Mouse (Mus musculus) MEL (cell line): ENCODE data around the gene Avpr2. TPM values are rescaled to one million over a fixed set of nuclear protein-coding genes. Genes with fewer than 3 reads are reported as not detected.
A peak's percentile ranks its signal among the peaks of the same experiment; 100 is the strongest.

Experiments used
- DNase-seq: peaks from one replicate; pipeline ENCODE4 v3.0.0; 2011; ENCODE audit warnings: low read depth, low spot score
- H3K27ac ChIP-seq: 2 replicates; pipeline ENCODE4 v1.5.1; 2012; ENCODE audit warnings: low read depth, mild to moderate bottlenecking, control low read depth, low read length, moderate library complexity; ENCODE audit not compliant: control insufficient read depth
- H3K27me3 ChIP-seq, 2 experiments: fragments of 150-350 bp in 1 of 2; sonication (generic) in 1 of 2; 2 replicates each; pipeline ENCODE4 v1.6.1; 2012; ENCODE audit warnings: low read length in 2 of 2, mild to moderate bottlenecking in 2 of 2, improper control_type of control experiment in 1 of 2, moderate library complexity in 1 of 2; ENCODE audit not compliant: insufficient read depth in 2 of 2, control insufficient read depth in 1 of 2
- H3K36me3 ChIP-seq, 2 experiments: 2 replicates each; pipeline ENCODE4 v1.6.1; 2012 to 2014; ENCODE audit warnings: low read length in 2 of 2, improper control_type of control experiment in 1 of 2, inconsistent platforms in 1 of 2, mild to moderate bottlenecking in 1 of 2; ENCODE audit not compliant: insufficient read depth in 2 of 2, control insufficient read depth in 1 of 2
- H3K4me1 ChIP-seq, 2 experiments: fragments of 150-350 bp in 1 of 2; sonication (generic) in 1 of 2; 2 replicates each; pipeline ENCODE4 v1.6.1; 2012; ENCODE audit warnings: low read length in 2 of 2, improper control_type of control experiment in 1 of 2, mild to moderate bottlenecking in 1 of 2; ENCODE audit not compliant: insufficient read depth in 2 of 2, control insufficient read depth in 1 of 2
- H3K4me3 ChIP-seq, 2 experiments: fragments of 150-350 bp in 1 of 2; sonication (generic) in 1 of 2; 2 replicates each; pipeline ENCODE4 v1.5.1; 2012; ENCODE audit warnings: low read depth in 2 of 2, low read length in 2 of 2, mild to moderate bottlenecking in 2 of 2, moderate library complexity in 2 of 2, control low read depth in 1 of 2, improper control_type of control experiment in 1 of 2; ENCODE audit not compliant: control insufficient read depth in 1 of 2, insufficient read depth in 1 of 2
- H3K79me2 ChIP-seq: 2 replicates; pipeline ENCODE4 v1.6.1; 2012; ENCODE audit warnings: mild to moderate bottlenecking, low read length, moderate library complexity; ENCODE audit not compliant: control insufficient read depth, poor library complexity, insufficient read depth
- H3K9ac ChIP-seq: 2 replicates; pipeline ENCODE4 v1.6.1; 2012; ENCODE audit warnings: low read depth, mild to moderate bottlenecking, control low read depth, low read length, moderate library complexity; ENCODE audit not compliant: control insufficient read depth, poor library complexity, severe bottlenecking
- H3K9me3 ChIP-seq: fragments of 150-350 bp; sonication (generic); replicated peaks from 2 replicates; pipeline ENCODE4 v1.6.1; 2012; ENCODE audit warnings: mild to moderate bottlenecking, low read length, improper control_type of control experiment, moderate library complexity; ENCODE audit not compliant: insufficient read depth
- BHLHE40 ChIP-seq: IDR thresholded peaks from 2 replicates; pipeline ENCODE4 v1.6.1; 2012; ENCODE audit warnings: low read depth, mild to moderate bottlenecking, inconsistent platforms, low read length, improper control_type of control experiment, borderline replicate concordance
- CTCF ChIP-seq, 3 experiments: IDR thresholded peaks in 2 of 3; conservative IDR thresholded peaks in 1 of 3; 2 replicates each; pipeline ENCODE4 v1.5.1; 2011 to 2012; ENCODE audit warnings: low read length in 3 of 3, low read depth in 2 of 3, mild to moderate bottlenecking in 2 of 3, improper control_type of control experiment in 1 of 3, inconsistent platforms in 1 of 3, mixed read lengths in 1 of 3, moderate library complexity in 1 of 3; ENCODE audit not compliant: control insufficient read depth in 1 of 3, insufficient read depth in 1 of 3, poor library complexity in 1 of 3, severe bottlenecking in 1 of 3
- E2F4 ChIP-seq: IDR thresholded peaks from 2 replicates; pipeline ENCODE4 v1.6.1; 2011; ENCODE audit warnings: low read depth, low read length, improper control_type of control experiment, borderline replicate concordance
- ELF1 ChIP-seq: IDR thresholded peaks from 2 replicates; pipeline ENCODE4 v1.6.1; 2014; ENCODE audit warnings: low read depth, mild to moderate bottlenecking, inconsistent platforms, low read length, improper control_type of control experiment, moderate library complexity
- EP300 ChIP-seq, 2 experiments: IDR thresholded peaks; 2 replicates each; pipeline ENCODE4 v1.6.1; 2011; ENCODE audit warnings: improper control_type of control experiment in 2 of 2, low read length in 2 of 2, low read depth in 1 of 2, mild to moderate bottlenecking in 1 of 2
- ETS1 ChIP-seq: IDR thresholded peaks from 2 replicates; pipeline ENCODE4 v1.6.1; 2012; ENCODE audit warnings: low read depth, mild to moderate bottlenecking, inconsistent platforms, low read length, improper control_type of control experiment, moderate library complexity
- GATA1 ChIP-seq: IDR thresholded peaks from 2 replicates; pipeline ENCODE4 v1.6.1; 2011; ENCODE audit warnings: low read depth, low read length, improper control_type of control experiment
- HCFC1 ChIP-seq: IDR thresholded peaks from 2 replicates; pipeline ENCODE4 v1.6.1; 2012; ENCODE audit warnings: low read depth, mild to moderate bottlenecking, inconsistent platforms, low read length, improper control_type of control experiment, moderate library complexity
- MAFK ChIP-seq: IDR thresholded peaks from 2 replicates; pipeline ENCODE4 v1.6.1; 2011; ENCODE audit warnings: low read depth, mild to moderate bottlenecking, low read length, improper control_type of control experiment, borderline replicate concordance
- MAZ ChIP-seq: IDR thresholded peaks from 2 replicates; pipeline ENCODE4 v1.6.1; 2012; ENCODE audit warnings: low read depth, mild to moderate bottlenecking, inconsistent platforms, low read length, improper control_type of control experiment
- MEF2A ChIP-seq: IDR thresholded peaks from 2 replicates; pipeline ENCODE4 v1.6.1; 2014; ENCODE audit warnings: low read depth, mild to moderate bottlenecking, inconsistent platforms, low read length, improper control_type of control experiment; ENCODE audit not compliant: poor library complexity, insufficient replicate concordance, severe bottlenecking; ENCODE audit errors: extremely low read depth
- MYB ChIP-seq: IDR thresholded peaks from 2 replicates; pipeline ENCODE4 v1.6.1; 2011; ENCODE audit warnings: mild to moderate bottlenecking, low read depth, low read length, improper control_type of control experiment
- MYC ChIP-seq: IDR thresholded peaks from 2 replicates; pipeline ENCODE4 v1.6.1; 2011; ENCODE audit warnings: low read depth, mild to moderate bottlenecking, low read length, improper control_type of control experiment, moderate library complexity
- POLR2A ChIP-seq, 2 experiments: IDR thresholded peaks; 2 replicates each; pipeline ENCODE4 v1.6.1; 2011 to 2012; ENCODE audit warnings: low read length in 2 of 2, mild to moderate bottlenecking in 2 of 2, control low read depth in 1 of 2, improper control_type of control experiment in 1 of 2, low read depth in 1 of 2, moderate library complexity in 1 of 2; ENCODE audit not compliant: control insufficient read depth in 1 of 2, insufficient read depth in 1 of 2, poor library complexity in 1 of 2
- POLR2AphosphoS2 ChIP-seq: IDR thresholded peaks from 2 replicates; pipeline ENCODE4 v1.6.1; 2011; ENCODE audit warnings: low read length, improper control_type of control experiment
- RCOR1 ChIP-seq: IDR thresholded peaks from 2 replicates; pipeline ENCODE4 v1.6.1; 2012; ENCODE audit warnings: low read depth, mild to moderate bottlenecking, inconsistent platforms, low read length, improper control_type of control experiment
- SIN3A ChIP-seq: IDR thresholded peaks from 2 replicates; pipeline ENCODE4 v1.6.1; 2012; ENCODE audit warnings: low read length, improper control_type of control experiment, inconsistent platforms
- TBP ChIP-seq: IDR thresholded peaks from 2 replicates; pipeline ENCODE4 v1.8.0; 2011; ENCODE audit warnings: low read depth, low read length, improper control_type of control experiment
- TCF12 ChIP-seq: IDR thresholded peaks from 2 replicates; pipeline ENCODE4 v1.6.1; 2014; ENCODE audit warnings: low read depth, mild to moderate bottlenecking, inconsistent platforms, low read length, improper control_type of control experiment, moderate library complexity
- USF1 ChIP-seq: IDR thresholded peaks from 2 replicates; pipeline ENCODE4 v1.6.1; 2014; ENCODE audit warnings: low read depth, mild to moderate bottlenecking, inconsistent platforms, low read length, improper control_type of control experiment, moderate library complexity
- ZKSCAN1 ChIP-seq: IDR thresholded peaks from 2 replicates; pipeline ENCODE4 v1.6.1; 2012; ENCODE audit warnings: low read depth, mild to moderate bottlenecking, inconsistent platforms, low read length, improper control_type of control experiment, moderate library complexity
- ZMIZ1 ChIP-seq: IDR thresholded peaks from 2 replicates; pipeline ENCODE4 v1.6.1; 2012; ENCODE audit warnings: low read depth, mild to moderate bottlenecking, inconsistent platforms, low read length, improper control_type of control experiment, moderate library complexity
- polyA plus RNA-seq, 2 experiments: library from polyadenylated mRNA; stranded (reverse) in 1 of 2; unstranded in 1 of 2; fragments of >175 nt in 1 of 2; fragments of >200 nt in 1 of 2; gene quantifications; 2 replicates each; pipeline versions ENCODE4 v1.2.1 to v1.2.4; 2012; ENCODE audit warnings: low replicate concordance in 2 of 2, low read depth in 1 of 2; ENCODE audit not compliant: insufficient read length in 2 of 2, insufficient read depth in 1 of 2, missing spikeins in 1 of 2
- total RNA-seq: library from RNA; depleted of rRNA; stranded (reverse); fragments of 300-350 nt; gene quantifications from 2 replicates; pipeline ENCODE4 v1.2.3, GENCODE M21; 2012

The Avpr2 gene
- total and polyA plus RNA-seq, 3 experiments = 0.35 to 0.49 TPM; not detected in 1

DNA sequence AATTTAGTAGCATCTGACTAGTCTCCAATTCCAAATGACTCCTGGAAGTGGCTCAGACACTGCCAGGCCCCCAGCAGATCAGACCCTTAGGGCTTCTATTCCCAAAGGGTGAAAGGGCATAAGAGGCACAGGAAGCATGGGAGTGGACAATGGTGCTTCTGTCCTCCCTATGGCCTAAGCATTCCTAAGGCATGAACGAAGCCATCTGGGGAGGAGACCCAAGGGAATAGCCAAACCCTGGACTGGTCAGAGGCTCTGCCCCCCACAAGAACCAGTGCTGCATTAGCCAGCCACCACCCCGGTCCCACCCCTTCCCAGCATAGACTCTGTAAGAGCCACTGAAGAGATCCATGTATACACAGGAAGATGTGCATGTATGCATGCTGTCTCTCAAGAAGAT is 16.0 kb upstream of the Avpr2 start:
- Histone ChIP-seq H3K79me2 (no peaks in the 10 kb centered on the region), H3K4me1 (peaks cover 4 to 21% of the 10 kb centered on the region in 2 experiments; a peak in 3 of 4 replicates), H3K9ac (no peak overlapping the region), H3K36me3 (peaks cover 0 to 2% of the 10 kb centered on the region in 2 experiments; a peak in 1 of 4 replicates), H3K4me3 (no peak overlapping the region), H3K27ac (no peak overlapping the region), H3K27me3 (no peaks in the 10 kb centered on the region), H3K9me3 (no peaks in the 10 kb centered on the region)
- TF ChIP-seq E2F4 = no peak
- TF ChIP-seq SIN3A = no peak
- no peak for TF ChIP-seq POLR2AphosphoS2
- no peak for TF ChIP-seq ELF1
- no peak for TF ChIP-seq ZKSCAN1
- no peak for TF ChIP-seq BHLHE40
- no peak for TF ChIP-seq USF1
- TF ChIP-seq HCFC1 = no peak
- TF ChIP-seq CTCF (IDR thresholded peaks at IDR 0.05 in 2 of 3, conservative IDR thresholded peaks at IDR 0.05 in 1 of 3; ENCODE audit: control insufficient read depth in 1 of 3, insufficient read depth in 1 of 3, low read depth in 2 of 3, low read length in 3 of 3, poor library complexity in 1 of 3, severe bottlenecking in 1 of 3) = no peak
- no peak for TF ChIP-seq MYC
- no peak for TF ChIP-seq ZMIZ1
- no peak for TF ChIP-seq MAFK
- no peak for DNase-seq

DNA sequence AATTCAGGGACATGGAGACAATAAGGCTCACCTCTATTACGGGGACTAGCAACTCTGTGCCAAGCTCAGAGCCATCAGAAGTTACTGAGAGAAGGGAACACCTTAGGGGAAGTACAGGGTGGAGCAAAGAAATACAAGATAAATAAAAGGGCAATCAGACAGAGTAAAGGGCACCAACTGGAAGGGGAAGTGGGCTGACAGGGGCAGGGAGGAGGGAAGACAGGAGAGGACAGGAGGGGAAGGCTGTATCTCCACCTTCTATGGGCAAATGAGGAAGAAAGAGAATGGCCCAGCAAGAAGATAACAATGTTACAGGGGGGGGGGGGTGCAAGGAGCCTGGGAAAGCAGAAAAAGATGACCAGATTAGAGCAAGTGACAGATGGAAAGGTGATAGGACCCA is 14.9 kb upstream of the Avpr2 start:
- H3K27me3 ChIP-seq = no peaks in the 10 kb centered on the region
- peak; percentile 67 for DNase-seq
- peaks cover 0 to 2% of the 10 kb centered on the region in 2 experiments; a peak in 1 of 4 replicates for H3K36me3 ChIP-seq
- H3K27ac ChIP-seq = no peak overlapping the region
- H3K9ac ChIP-seq = no peak overlapping the region
- peaks cover 4 to 24% of the 10 kb centered on the region in 2 experiments; a peak in 3 of 4 replicates for H3K4me1 ChIP-seq
- no peaks in the 10 kb centered on the region for H3K79me2 ChIP-seq
- TF ChIP-seq MYC (no peak), MAZ (peak; percentile 23; the same call in 1 of the 2 replicates), MEF2A (no peak), TCF12 (0 out of 2 replicates have a peak, but pooled peaks have one; percentile 25), MYB (no peak), TBP (no peak), RCOR1 (peak; percentile 45; the same call in 1 of the 2 replicates), ETS1 (peak; percentile 30; the same call in 1 of the 2 replicates), ELF1 (peak; percentile 26; the same call in 1 of the 2 replicates), GATA1 (peak; percentile 30; the same call in 1 of the 2 replicates), EP300 (IDR thresholded peaks at IDR 0.05; ENCODE audit: low read depth in 1 of 2, low read length in 2 of 2) (peak; percentile 26 to 59; a peak in 3 of 4 replicates), POLR2A (IDR thresholded peaks at IDR 0.05; ENCODE audit: control insufficient read depth in 1 of 2, insufficient read depth in 1 of 2, low read depth in 1 of 2, low read length in 2 of 2, poor library complexity in 1 of 2) (no peak)
- H3K9me3 ChIP-seq = no peaks in the 10 kb centered on the region
- H3K4me3 ChIP-seq = no peak overlapping the region
